Mouse (Mus musculus): ENCODE data around the gene Apbb2.

Apbb2 gene

DNA sequence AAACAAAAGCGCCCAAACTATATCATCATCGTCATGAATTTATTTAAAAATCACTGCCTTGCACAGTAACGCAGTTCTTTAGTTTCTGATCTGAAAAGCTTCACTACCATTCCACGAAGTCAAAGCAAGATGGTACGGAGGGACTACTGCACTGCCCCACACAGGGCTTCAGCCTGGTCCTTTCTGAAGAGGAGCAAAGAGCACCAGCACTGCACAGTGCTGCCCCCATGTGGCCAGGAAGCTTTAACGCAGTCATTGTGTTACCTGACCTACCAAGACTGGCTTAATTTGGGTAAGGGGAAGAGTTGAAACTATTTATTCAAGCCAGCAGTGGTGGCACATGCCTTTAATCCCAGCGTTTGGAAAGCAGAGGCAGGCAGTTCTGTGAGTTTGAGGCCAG lies 249.6 kb downstream of the Apbb2 start:
- peak; percentile 54 to 71 for DNase-seq

DNA sequence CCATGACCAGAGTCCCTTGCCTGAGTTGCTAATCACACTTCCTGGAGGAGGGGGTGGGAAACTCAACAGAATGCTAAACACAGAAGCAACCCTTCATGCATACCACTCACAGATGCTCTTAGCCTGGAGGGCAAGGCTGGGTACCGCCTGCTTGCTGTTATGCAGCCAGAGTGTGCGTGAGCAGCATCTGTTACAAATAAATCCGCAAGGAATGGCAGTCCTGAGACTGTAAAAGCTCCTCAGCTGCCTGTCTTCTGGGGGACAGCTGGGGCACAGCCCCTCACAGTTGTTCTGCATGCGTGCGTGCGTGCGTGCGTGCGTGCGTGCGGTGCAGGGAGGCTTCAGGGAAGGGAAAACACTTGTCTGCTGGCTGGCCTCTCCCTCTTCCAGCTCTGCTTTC lies 250.9 kb downstream of the Apbb2 start:
- DNase-seq = no peak

DNA sequence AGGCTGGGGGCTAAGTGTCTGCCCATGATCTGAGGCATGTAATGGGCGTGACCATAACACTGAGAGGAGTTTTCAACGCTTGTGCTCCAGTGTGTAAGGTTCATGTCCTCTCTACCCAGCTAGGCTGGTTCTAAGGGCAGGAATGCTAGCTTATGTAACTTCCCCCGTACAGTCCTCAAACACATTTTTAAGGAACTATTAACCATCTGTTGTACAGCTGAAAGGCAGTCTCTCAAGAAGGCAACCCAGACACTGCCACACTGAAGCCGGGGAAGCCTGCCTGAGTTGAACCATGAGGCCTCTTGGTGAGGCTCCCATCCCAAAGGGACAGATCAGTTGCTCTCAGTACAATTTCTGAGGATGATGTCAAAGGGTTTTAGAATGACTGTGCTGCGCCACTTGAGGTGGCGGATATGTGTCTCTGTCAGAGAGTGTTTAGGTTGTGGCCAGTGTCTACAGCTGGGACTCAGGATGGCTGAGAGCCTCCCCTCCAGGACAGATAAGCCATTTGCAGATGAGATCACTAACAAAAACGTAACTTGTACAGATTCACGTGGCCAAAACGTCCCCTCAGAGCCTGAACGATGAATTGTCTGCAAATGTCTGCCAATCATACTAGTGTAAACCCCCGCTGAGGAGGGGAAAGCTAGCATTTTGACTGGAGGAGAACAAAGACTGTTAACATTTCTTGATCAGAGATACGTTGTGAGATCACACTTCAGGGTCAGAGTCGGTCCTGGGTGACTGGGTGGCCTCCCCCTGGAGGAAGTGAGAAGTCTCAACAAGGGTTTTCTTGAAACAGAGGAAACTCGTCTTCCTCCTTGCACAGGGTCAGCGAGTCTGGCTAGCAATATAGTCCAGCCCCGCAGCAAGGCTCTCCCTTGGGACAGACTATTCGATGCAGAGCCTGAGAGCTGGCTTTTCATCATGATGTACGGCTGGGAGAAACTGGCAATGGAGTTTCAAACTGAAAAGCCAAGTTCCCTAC lies 255.0 kb downstream of the Apbb2 start:
- DNase-seq = no peak

DNA sequence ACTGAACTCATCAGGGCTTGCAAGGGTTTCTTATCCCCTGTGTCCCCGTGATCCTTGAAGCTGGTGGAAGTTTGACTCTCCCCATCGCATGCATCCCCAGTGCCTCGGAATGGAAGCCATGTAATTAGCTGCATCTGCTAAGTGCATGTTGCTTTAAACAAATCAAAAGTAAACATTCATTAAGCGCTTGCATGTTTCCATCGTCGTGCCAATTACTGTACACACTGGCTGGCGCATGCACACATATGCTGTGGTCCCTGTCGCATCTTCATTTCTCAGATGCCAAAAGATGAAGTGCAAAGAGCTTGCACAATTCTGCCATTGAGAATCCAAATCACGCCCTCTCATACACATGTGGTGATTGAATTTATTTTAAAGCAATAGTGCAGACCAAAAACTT lies 257.8 kb downstream of the Apbb2 start:
- no peak for DNase-seq

DNA sequence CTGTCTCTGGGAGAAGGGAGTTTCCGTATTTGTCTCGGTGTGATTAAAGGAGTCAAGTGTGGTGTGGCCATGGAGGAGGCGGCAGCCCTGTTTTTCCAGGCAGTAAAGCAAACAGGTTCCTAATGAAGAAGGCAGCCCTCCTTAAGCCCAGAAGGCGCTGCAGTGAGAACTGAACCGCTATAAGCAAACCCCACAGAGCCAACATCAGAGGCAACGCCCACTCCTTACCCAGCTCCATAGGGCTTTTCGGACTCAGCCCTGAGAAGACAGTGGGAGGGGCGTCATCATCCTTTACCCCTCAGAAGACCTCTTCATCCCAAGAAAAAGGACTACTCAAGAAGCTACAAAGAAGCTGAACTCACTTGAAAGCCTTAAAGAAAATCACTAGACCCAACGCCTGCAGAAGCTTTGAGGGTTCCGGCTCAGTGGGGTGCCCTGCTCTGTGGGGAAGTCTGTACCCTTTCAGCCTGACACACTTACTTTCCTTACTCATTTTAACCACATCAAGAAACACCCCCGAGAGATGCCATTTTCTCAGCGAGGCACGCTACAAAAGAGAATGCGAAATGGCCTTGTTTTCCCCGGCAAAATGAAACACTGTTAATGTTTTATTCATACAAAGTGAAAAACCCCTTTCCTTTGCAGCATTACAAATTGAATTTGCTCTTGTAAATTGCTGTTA lies 258.7 kb downstream of the Apbb2 start:
- DNase-seq = no peak

DNA sequence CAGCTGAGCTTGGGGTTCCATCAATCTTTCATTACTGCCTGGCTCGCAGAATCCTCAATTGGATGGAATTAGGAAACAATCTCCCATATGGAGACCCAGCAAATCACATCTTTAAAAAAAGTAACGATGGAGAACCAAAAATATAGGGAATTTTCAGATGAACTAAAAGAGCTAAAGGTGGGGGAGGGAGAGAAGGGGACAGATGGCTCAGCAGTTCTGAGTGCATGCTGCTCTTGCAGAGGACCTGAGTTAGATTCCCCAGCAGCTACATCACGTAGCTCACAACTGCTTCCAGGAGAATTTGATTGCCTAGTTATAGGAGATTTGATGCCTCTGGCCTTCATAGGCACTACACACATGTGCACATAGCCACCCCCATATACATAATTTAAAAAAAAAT lies 263.4 kb downstream of the Apbb2 start:
- no peak for DNase-seq

DNA sequence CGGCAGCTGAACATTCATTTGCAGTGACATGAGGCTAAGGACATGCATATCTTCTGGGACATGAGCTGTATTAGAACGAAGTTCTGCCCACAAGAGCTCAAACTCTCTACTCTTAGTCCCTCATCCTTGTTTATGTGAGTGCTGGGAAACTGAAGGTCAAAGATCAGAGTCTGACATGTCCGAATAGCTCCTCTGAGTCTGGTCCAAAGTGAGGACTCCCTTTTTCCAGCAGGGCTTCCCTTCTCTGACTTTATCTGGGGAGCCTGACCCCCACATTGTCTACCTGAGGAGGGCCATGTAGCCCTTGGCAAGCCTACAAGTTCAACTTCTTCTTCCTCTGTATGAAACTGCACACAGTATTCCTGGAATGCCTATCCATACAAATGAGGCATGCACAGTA lies 264.7 kb downstream of the Apbb2 start:
- DNase-seq = no peak

DNA sequence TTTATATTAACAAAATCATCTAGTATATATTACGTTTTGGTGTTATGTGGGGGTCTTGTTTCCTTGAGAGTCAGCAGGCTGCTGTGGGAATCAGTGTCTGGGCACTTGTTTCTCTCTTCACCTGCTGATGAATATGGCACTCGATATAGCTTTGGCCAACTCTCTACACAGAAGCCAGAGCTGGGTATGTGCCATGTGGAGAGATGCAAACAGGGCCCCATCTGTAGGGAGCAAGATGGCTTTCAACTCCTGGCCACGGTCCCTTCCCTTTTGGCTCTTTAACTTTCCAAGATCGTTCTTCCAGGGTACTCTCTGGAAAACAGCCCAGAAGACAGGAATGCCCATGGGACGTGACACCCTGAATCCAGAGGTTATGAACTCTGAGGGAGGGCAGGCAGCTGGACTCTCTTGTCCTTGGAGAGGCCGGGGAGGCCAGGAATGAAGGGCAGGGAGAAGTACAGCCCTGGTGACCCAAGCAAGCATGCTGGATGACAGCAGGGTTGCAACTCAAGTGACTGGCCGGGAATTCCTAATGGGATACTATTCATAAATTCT lies 266.7 kb downstream of the Apbb2 start:
- peak; percentile 39 to 46 for DNase-seq

DNA sequence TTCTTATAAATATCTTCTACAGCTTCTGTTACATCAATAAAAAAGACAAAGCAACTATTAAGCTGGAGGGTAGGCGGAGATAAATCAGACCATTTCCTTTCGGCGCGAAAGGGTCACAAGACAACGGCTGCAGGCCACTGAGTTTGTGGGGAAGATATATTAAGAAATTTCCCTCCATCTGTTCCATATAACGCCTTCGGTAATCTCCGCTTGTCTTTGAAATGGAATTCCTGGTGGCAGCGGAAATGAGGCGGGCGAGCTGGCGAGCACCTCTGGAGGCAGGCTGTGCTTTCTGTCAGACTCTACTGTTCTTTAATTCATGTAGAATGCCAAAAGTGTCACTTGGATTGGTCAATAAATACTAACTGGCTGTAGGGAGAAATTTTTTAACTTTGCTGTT lies 267.5 kb downstream of the Apbb2 start:
- DNase-seq = no peak

DNA sequence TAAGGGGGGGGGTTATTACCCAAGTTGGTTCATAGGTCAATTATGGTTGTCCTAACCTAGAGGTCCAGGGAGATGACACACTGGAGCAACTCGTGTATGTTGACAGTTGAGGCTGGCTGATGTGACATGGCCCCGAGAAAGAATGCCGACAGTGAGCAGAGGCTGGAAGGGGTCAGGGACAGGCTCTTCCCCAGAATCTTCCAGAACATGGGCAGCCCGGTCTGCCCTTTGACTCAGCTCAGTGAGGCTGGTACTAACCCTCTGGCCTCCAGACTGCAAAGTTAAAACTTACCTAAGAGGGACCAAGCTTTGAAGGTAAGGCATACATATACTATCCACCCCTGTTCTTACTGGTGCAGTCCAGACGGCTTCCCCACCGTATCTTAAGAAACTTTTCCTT lies 268.0 kb downstream of the Apbb2 start:
- no peak for DNase-seq

DNA sequence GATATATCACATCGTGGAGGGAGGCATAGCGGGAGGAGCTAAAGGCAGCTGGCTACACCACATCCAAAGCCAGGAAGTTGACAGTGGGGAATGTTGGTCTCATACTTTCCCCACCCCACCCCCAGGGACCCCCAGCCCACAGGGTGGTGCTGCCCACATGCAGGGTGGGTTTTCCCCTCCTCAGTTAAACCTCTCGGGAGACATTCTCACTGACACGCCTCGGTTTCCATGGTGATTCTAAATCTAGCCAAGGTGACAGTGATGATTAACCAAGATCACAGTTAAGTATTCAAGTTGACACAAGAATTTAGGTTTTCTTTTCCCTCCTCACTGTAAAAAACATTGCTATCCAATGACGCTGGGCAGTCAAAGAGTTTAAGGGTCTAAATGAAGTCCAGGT lies 270.2 kb downstream of the Apbb2 start:
- DNase-seq = no peak

DNA sequence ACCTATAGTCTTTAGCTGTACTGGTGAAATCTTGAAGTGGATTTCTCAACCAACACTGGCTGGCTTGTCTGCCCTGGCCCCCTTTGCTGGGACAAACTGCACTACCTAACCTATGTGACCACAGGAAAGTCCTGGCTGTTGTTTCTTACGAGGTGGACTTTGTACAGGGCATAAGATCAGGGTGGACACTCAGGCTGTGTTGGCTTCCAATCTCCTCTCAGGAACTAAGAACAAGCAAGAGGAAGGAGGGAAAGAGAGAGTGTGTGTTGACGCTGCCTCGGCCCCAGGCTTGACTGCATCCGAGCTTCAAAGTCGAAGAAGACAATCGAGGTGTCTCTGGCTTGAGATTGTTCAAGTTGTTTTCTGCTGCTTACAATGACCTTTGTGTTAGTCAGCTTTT lies 271.8 kb downstream of the Apbb2 start:
- DNase-seq = no peak

DNA sequence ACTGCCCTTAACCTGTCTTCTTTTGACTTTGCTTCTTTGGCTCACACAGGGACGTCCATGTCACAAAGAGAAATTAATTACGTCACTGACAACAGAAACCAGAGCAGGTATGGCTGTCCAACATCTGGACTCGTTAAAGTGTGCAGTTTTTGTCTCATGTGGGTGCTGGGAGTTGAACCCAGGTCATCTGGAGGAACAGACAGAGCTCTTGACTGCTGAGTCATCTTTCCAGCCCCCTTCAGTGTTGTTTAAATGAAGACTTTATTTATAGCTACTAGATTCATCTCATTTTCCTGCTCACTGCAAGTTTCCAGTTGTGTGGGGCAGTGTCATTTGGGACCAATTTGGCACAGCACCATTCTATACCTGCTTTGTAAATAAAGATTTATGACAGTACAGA lies 273.4 kb downstream of the Apbb2 start:
- DNase-seq = no peak

DNA sequence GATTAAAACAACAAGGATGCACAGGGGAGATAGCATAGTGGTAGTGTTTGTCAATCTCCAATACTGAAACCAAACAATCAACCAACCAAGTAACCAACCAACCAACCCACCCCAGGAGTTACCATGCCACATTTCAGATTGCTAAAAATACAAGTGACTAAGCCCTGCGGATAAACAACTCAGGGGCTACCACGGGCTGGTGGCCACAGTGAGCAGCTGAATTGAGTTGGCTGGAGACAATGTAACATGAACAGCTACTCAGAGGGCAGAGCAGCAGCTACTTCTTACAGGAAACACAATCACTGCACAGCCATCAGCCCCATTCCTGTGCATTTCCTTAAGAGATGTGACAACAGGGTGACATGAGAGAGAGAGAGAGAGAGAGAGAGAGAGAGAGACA lies 274.4 kb downstream of the Apbb2 start:
- DNase-seq = no peak

DNA sequence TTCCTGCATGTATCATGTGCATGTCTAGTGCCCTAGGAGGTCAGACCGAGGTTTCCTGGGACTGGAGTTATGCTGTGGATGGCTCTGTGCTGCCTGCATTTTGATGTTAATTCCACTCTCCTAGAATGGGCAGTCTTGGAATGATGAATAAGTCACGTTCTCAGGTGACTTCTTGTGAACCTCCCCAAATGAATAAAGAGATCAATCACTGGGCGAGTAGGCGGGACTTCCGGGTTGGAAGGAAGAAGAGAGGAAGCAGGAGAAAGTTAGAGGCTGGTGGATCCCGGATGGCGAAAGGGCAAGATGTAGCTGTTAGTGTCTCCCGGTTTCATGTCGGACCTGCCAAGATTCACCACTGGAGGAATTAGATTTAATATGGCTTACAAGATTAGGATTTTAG lies 276.3 kb downstream of the Apbb2 start:
- no peak for DNase-seq

DNA sequence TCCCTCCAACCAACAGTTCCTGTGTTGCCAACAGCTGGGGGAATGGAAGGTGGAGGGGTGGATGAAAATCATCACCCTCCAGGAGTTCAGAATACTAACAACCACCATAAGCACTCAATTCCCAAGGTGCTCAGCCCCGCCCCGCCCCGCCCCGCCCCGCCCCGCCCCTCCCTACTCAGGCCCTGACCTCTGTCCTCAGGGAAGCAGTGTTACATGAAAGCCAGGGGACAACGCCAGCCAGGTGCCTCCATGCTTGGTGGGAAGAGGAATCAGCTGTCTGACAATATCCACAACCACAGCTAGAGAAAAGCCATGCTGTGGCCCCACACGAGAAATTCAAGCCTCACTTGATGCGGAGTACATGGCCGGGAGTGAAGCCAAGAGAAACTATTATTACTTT lies 276.7 kb downstream of the Apbb2 start:
- no peak for DNase-seq

DNA sequence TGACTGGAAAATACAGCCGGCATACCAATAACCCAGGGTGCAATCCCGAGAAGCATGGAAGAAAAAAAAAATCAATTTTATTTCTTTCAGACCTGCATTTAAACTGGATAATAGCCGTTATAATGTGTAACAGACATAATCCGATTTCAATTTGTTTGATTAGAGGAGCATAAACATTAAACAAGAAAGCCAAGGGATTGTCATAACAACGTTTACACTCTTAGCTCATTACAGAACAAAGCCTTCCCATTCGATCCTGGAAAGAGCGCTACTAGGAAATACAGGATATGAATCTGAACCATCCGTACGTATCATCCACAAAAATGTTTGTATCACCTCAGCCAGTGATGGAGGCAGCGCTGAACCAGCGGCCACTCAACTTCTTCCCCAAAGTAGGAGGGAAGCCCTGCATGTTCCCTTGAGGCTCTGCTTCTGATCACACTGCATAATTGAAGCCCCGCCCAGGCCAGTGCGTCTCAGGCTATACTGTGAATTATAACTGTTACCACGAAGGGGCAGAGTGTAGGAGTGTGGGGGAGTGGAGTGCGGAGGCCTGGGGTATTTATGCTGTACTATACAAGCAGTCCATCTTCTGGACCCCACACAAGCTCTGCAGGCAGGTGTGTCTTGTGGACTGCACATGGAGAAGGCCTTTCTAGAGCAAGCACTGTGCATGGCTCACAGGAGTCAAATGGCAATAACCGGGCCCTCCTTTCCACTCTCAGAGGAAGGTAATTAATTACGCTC lies 278.1 kb downstream of the Apbb2 start:
- no peak for DNase-seq

DNA sequence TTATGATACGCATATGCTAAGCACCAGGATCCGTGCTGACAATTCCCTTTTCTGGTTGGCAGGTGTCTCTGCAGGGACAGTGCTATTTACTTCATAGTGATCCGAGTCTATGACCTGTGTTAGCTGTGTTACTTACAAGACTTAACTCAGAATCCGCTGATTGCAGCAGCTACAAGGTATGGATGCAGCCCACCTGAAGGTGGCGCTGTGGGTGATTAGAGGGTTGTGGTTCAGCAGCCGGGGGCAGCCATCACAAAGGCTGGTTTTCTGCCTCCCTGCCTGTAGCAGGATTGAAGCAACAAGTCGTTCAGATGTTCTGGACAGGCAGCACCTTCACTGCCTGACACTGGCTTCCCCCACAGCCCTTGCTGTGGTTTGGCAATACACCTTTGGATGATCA lies 280.0 kb downstream of the Apbb2 start:
- peak in 1 of 2 experiments; percentile 32 for DNase-seq

DNA sequence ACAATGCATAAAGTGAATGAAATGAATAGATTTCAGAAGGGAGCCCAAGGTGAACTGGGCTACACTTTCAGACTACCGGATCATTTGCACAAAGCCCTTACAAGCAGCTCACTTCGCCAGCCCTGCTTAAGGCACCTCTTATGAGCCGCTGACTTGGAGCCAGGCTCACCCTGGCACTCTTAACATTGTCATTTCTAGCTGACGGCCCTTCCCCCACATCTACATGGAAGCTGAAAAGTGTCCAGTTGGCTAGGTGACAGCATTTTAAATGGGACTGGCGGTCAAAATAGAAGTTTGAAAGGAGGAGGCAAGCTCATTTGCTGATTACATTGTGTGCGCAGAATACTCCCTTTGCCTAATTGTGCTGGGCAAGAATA lies 280.6 kb downstream of the Apbb2 start:
- peak; percentile 39 to 45 for DNase-seq

DNA sequence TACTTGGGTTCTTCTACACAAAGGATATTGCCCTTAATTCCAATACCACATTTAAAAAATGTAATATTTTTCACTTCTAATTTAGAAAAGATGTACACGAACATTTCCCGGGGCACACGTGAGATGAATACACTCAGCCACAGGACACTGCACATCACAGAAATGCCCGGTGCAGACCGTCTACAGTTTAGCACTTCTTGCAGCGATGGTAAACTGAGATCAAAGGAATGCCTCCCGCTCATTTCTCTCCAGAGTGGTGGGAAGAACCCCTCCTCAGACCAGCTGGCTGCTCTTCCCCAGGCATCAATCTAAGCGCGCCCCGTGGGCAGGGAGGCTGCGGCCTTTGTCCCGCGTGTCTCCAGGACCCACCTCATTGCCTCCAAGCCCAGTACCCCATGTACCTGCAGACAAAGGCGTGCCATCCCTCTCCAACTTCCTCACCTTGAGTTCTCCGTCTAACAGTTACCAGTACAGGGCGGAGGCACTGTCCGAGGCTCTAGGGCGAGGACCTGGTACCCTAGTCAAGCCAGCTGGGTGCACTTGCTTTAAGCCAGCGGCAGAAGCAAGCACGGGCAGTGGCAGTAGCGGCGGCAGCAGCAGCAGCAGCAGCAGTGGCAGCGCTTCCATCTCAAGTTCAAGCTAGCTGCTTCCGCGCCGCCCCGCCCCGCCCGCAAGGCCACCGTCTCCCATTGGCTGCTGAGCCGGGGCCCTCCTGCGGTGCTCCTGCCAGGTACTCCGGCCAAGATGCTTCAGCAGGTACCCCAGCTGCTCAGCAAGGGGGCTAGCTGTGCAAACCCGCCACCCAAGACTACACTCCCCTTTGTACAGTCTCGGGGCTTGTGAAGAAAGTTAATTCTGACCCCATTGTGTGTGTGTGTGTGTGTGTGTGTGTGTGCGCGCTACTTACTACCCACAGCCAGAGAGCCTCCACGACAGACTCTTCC lies 281.3 kb downstream of the Apbb2 start:
- peak; percentile 56 to 57 for DNase-seq

DNA sequence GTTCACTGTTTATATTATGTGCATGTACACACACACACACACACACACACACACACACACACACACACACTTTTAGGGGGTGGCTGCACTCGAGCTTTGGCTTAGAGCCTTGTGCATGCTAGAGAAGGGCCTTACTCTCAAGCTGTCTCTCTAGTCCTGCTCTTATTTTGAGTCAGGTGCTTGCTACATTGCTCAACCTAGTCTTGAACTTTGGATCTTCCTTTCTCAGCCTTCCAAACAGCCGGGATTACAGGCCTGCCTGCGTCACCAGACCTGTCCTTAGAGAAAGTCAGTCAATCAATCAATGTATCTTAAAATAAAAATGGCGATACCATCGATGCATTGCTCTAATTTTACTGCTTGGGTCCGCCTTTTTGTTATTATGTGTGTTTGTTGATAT lies 287.8 kb downstream of the Apbb2 start:
- no peak for DNase-seq

DNA sequence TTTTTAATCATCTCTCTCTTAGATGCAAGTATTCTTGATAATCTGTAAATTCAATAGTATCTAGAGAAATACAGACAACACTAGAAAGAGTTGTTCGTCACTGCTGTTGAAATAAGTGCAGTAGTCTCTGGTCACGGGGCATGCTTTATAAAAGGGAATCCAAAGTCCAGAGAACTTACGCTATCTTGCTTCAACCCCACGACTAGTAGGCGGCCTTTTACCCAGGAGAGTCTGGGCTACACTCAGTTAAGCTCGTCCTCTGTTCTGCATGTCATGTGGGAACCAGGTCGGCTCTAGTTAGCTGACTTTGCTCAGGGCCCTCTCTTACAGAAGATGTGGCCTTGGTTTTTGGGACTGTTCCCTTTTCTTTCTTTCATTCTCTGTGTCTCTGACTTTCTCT lies 289.8 kb downstream of the Apbb2 start:
- DNase-seq = no peak

Data from cerebellum, adult 18-20 months (tissue).